Mouse (Mus musculus) CH12.LX (cell line): ENCODE results near the gene Mkln1.

Source experiments
- CHD1 ChIP-seq: IDR thresholded peaks from 2 replicates; pipeline ENCODE4 v1.6.1; 2012; ENCODE audit warnings: low read depth, low read length, improper control_type of control experiment, inconsistent platforms
- CTCF ChIP-seq, 2 experiments: IDR thresholded peaks in 1 of 2; conservative IDR thresholded peaks in 1 of 2; 2 replicates each; pipeline ENCODE4 v1.5.1; 2011 to 2012; ENCODE audit warnings: low read depth in 2 of 2, low read length in 2 of 2, improper control_type of control experiment in 1 of 2, inconsistent platforms in 1 of 2, mild to moderate bottlenecking in 1 of 2, moderate library complexity in 1 of 2
- ELF1 ChIP-seq: IDR thresholded peaks from 2 replicates; pipeline ENCODE4 v1.6.1; 2014; ENCODE audit warnings: low read depth, mild to moderate bottlenecking, inconsistent platforms, low read length, improper control_type of control experiment
- EP300 ChIP-seq: IDR thresholded peaks from 2 replicates; pipeline ENCODE4 v1.6.1; 2011; ENCODE audit warnings: low read length, improper control_type of control experiment
- MYC ChIP-seq: IDR thresholded peaks from 2 replicates; pipeline ENCODE4 v1.6.1; 2011; ENCODE audit warnings: low read depth, mild to moderate bottlenecking, improper control_type of control experiment, low read length
- NRF1 ChIP-seq: IDR thresholded peaks from 2 replicates; pipeline ENCODE4 v1.6.1; 2014; ENCODE audit warnings: low read depth, mild to moderate bottlenecking, inconsistent platforms, low read length, improper control_type of control experiment, moderate library complexity
- POLR2A ChIP-seq: IDR thresholded peaks from 2 replicates; pipeline ENCODE4 v1.6.1; 2011; ENCODE audit warnings: low read depth, mild to moderate bottlenecking, improper control_type of control experiment, low read length
- POLR2AphosphoS2 ChIP-seq: IDR thresholded peaks from 2 replicates; pipeline ENCODE4 v1.6.1; 2011; ENCODE audit warnings: low read depth, low read length, improper control_type of control experiment
- TCF12 ChIP-seq: IDR thresholded peaks from 2 replicates; pipeline ENCODE4 v1.6.1; 2014; ENCODE audit warnings: low read depth, mild to moderate bottlenecking, inconsistent platforms, low read length, improper control_type of control experiment
- ZKSCAN1 ChIP-seq: IDR thresholded peaks from 2 replicates; pipeline ENCODE4 v1.6.1; 2012; ENCODE audit warnings: low read depth, inconsistent platforms, low read length, improper control_type of control experiment, borderline replicate concordance
- ZMIZ1 ChIP-seq: IDR thresholded peaks from 2 replicates; pipeline ENCODE4 v1.6.1; 2012; ENCODE audit warnings: low read depth, mild to moderate bottlenecking, inconsistent platforms, low read length, improper control_type of control experiment
- ZNF384 ChIP-seq: IDR thresholded peaks from 2 replicates; pipeline ENCODE4 v1.6.1; 2012; ENCODE audit warnings: low read depth, low read length, improper control_type of control experiment, inconsistent platforms

DNA sequence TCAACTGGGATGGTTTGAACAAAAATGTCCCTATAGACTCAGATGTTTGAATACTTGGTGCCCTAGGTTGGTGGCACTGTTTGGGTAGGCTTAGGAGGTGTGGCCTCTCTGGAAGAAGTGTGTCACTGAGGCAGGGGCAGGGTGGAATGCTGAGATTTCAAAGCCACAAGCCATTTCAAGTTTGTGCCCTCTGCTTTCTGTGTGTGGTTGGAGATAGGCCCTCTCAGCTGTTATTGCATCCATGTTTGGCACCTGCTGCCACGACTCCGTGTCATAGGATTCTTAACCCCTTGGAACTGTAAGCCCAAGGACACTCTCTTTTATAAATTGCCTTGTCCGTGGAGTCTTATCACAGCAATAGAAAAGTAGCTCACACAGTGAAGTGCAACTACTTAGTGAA lies 34.1 kb upstream of the Mkln1 start:
- TF ChIP-seq CTCF (conservative IDR thresholded peaks at IDR 0.05 in 1 of 2, IDR thresholded peaks at IDR 0.05 in 1 of 2; ENCODE audit: low read depth in 2 of 2, low read length in 2 of 2) (no peak), POLR2AphosphoS2 (no peak), EP300 (no peak), ELF1 (no peak), POLR2A (no peak), TCF12 (no peak), NRF1 (no peak), CHD1 (no peak), ZMIZ1 (no peak), MYC (no peak), ZKSCAN1 (no peak), ZNF384 (no peak)
